Comparison of ENCODE assay signal across 3 mouse cellular contexts in the genomic region with DNA sequence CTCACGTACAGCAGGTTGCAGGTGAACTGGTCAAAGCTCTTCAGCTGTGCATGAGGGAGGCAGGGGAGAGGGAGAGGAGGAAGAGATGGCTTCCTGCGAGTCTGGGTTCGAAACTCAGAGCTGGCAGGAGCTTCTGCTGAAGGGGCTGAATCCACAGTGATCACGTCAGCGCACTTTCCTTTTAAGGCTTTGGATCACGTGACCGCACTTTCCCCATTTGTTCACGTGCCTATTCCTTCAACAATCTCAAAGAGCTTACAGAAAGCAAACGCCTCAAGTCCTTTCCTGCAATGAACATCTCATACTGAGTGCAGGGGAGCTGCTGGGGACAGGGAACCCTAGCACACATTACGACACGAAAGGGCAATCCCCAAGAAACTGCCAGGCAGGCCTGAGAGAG.
TF ChIP-seq lines count a peak whose summit lies in the region.

No protein-coding gene starts in this region.

TF ChIP-seq in C2C12, 6 proteins besides CTCF, POLR2A, EP300 and RAD21 (continued from another document):
- TF ChIP-seq MAX (IDR thresholded peaks at IDR 0.05): no peak
- no peak for TF ChIP-seq FOSL1 (IDR thresholded peaks at IDR 0.05; ENCODE audit: insufficient read depth, low read length, poor library complexity, severe bottlenecking)
- TF ChIP-seq MYOD1 (IDR thresholded peaks at IDR 0.05; ENCODE audit: control insufficient read depth, insufficient read length, low read depth): no peak
- no peak for TF ChIP-seq MYOG (IDR thresholded peaks at IDR 0.05; ENCODE audit: control insufficient read depth, extremely low read depth, insufficient read length)
- peak; percentile 24 for TF ChIP-seq USF1 (IDR thresholded peaks at IDR 0.05; ENCODE audit: low read depth)

TF ChIP-seq in ES-E14, 5 proteins besides CTCF, POLR2A, EP300 and RAD21 (continued from another document):
- TF ChIP-seq CHD2 (IDR thresholded peaks at IDR 0.05; ENCODE audit: low read depth, low read length) (no peak), MAFK (IDR thresholded peaks at IDR 0.05; ENCODE audit: insufficient read depth, low read depth, low read length) (no peak), HCFC1 (IDR thresholded peaks at IDR 0.05; ENCODE audit: borderline replicate concordance, insufficient read depth, low read length) (no peak), ZNF384 (IDR thresholded peaks at IDR 0.05; ENCODE audit: low read depth, low read length) (no peak)

TF ChIP-seq in myocyte, 11 proteins besides CTCF, POLR2A, EP300 and RAD21:
- TF ChIP-seq SRF (IDR thresholded peaks at IDR 0.05; ENCODE audit: control insufficient read depth, insufficient read length, low read depth) (no peak), USF1 (IDR thresholded peaks at IDR 0.05; ENCODE audit: low read depth) (peak; percentile 32), POLR2AphosphoS2 (IDR thresholded peaks at IDR 0.05; ENCODE audit: insufficient read length, low read depth) (no peak)
